Mouse (Mus musculus) retina, adult 2 months (tissue): ENCODE measurements around the gene Cdkn1a.

Source experiments
- DNase-seq: peaks from one replicate; pipeline ENCODE4 v3.0.0-alpha.2; 2012; ENCODE audit warnings: low read depth, low spot score

Gene Cdkn1a

GRCm38 (mm10) chr17:29117006-29117648 lies 26.4 kb downstream of the Cdkn1a start:
- DNase-seq, result no peak

- no peak for DNase-seq
Observed at GRCm38 (mm10) chr17:29118057-29118456, 27.3 kb downstream of the Cdkn1a start.

- no peak for DNase-seq
Observed at GRCm38 (mm10) chr17:29120666-29121065, 29.9 kb downstream of the Cdkn1a start.

- DNase-seq, result no peak
Observed at GRCm38 (mm10) chr17:29122817-29123216, 32.0 kb downstream of the Cdkn1a start.

GRCm38 (mm10) chr17:29123578-29124174 lies 32.9 kb downstream of the Cdkn1a start:
- no peak for DNase-seq

GRCm38 (mm10) chr17:29126561-29126960 lies 35.8 kb downstream of the Cdkn1a start:
- no peak for DNase-seq

- no peak for DNase-seq
Observed at GRCm38 (mm10) chr17:29129341-29129740, 38.6 kb downstream of the Cdkn1a start.

GRCm38 (mm10) chr17:29135066-29135465 lies 44.3 kb downstream of the Cdkn1a start:
- no peak for DNase-seq

GRCm38 (mm10) chr17:29136236-29136635 lies 45.5 kb downstream of the Cdkn1a start:
- DNase-seq, result no peak

GRCm38 (mm10) chr17:29137906-29138305 lies 47.1 kb downstream of the Cdkn1a start:
- DNase-seq, result no peak

GRCm38 (mm10) chr17:29141577-29141976 lies 50.8 kb downstream of the Cdkn1a start:
- no peak for DNase-seq

GRCm38 (mm10) chr17:29143266-29143665 lies 52.5 kb downstream of the Cdkn1a start:
- DNase-seq, result no peak

- DNase-seq, result no peak
Observed at GRCm38 (mm10) chr17:29145101-29145500, 54.3 kb downstream of the Cdkn1a start.

- DNase-seq, result no peak
Observed at GRCm38 (mm10) chr17:29147273-29147672, 56.5 kb downstream of the Cdkn1a start.

GRCm38 (mm10) chr17:29147773-29148172 lies 57.0 kb downstream of the Cdkn1a start:
- no peak for DNase-seq

GRCm38 (mm10) chr17:29149766-29150165 lies 59.0 kb downstream of the Cdkn1a start:
- DNase-seq, result no peak
